Mouse (Mus musculus): ENCODE data around the gene Rad9b.

- TF ChIP-seq EP300 (IDR thresholded peaks at IDR 0.05) (no peak), CTCF (IDR thresholded peaks at IDR 0.05) (no peak)
These were observed 40.9 kb downstream of the Rad9b start for GRCm38 (mm10) chr5:122312942-122313684.

Measured in lung, postnatal 0 days (tissue).